Mouse (Mus musculus): ENCODE results near the gene Myzap.
"Not testable (repeated sequence)": the region's sequence is repeated elsewhere in the genome, so short reads cannot be mapped to it uniquely, and the experiment has no call there.

Gene Myzap

GRCm38 (mm10) chr9:71540739-71541138 lies 51.4 kb downstream of the Myzap start:
- DNase-seq: no peak

DNA sequence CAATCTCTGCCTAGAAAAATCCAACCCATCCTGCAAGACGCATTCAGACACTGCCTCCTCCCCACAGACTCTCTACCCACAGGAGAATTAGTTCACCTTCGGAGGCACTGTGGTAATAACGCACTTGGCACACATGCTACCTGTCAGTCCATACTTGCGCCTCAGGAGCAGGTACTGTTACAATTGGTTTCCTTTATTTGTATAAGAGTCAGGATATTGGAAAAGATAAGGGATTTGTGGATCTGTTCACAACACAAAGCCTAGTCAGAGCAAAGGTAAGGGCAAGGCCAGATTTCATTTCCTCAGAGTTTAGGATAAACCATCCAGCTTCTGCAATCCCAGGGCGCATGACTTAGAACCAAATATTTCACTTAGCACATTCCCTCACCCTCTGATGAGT lies 56.4 kb downstream of the Myzap start:
- no peak for DNase-seq

GRCm38 (mm10) chr9:71535036-71535435 lies 57.1 kb downstream of the Myzap start:
- DNase-seq: no peak

DNA sequence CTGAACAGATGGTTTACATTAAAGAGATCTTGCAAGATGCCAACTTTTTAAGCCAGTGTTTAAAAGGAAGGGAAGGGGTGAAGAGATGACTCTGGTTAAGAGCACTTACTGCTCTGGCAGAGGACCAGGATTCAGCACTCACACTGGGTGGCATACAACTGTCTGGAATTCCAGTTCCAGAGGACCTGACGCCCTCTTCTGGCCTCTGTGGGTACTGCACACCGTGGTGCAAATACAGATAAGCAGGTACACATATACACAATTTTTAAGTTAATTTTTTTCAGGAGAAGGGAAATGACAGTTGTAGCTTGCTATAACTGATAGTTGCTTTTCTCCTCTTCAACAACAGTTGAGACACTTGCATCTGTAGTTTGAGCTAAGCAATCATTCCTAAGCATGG lies 62.2 kb downstream of the Myzap start:
- DNase-seq: peak; percentile 12

DNA sequence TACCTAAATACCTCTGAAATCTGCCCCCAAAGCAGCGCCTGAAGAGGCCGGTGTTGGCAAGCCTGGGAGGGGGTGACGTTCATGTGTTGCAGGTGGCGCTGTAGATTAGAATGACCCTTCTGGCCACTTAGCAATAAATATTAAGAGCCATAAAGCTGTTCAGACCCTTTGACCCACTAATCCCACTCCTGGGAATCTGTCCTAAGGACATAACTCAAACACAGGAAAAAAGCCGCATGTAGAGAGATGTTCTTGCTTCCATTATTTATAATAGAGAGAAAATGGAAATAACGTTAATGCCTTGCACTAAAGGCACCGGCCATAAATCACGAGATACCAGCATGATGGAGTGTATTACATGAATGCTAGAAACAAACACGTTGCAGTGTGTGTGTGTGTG lies 64.7 kb downstream of the Myzap start:
- no peak for DNase-seq

DNA sequence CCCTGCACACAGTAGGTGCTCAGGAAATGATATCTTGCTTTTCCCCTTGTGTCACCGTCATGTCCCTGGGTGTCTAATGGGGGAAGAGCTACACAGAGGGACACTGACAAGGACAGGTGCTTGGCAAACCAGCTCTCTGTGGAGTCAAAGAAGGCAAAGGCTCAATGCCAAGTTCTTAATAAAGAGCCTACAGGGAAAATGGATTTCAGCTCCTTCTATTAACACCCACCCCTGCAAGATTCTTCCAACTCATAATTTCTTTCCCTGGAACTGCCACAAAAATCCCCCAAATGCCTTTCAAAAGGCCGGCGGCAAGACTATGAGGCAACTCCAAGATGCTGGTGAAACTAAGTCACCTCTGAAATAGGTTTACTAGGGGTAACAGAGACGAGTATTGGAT lies 68.3 kb downstream of the Myzap start:
- no peak for DNase-seq

DNA sequence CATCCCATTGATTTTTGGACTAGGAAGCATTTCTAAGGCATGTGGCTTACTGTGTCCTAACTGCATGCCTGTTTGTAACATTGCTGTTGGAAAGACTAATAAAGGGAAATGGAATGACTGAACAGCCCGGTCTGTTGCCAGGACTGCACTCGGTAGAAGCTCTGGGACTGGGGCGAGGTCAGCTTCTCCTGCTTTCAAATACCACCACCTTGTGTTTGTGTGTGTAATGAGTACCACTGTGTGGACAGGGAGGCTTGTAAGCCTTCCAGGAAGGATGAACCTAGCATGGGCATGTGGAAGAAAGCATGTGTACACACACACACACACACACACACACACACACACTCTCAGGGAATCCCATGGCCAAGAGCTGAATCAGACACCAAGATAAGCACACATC lies 72.3 kb downstream of the Myzap start:
- DNase-seq: no peak

GRCm38 (mm10) chr9:71517487-71517886 lies 74.7 kb downstream of the Myzap start:
- no peak for DNase-seq

GRCm38 (mm10) chr9:71515862-71516261 lies 76.3 kb downstream of the Myzap start:
- no peak for DNase-seq

- DNase-seq: no peak
Measured at GRCm38 (mm10) chr9:71513566-71513965, 78.6 kb downstream of the Myzap start.

- DNase-seq: no peak
Measured at GRCm38 (mm10) chr9:71512899-71513298, 79.3 kb downstream of the Myzap start.

DNA sequence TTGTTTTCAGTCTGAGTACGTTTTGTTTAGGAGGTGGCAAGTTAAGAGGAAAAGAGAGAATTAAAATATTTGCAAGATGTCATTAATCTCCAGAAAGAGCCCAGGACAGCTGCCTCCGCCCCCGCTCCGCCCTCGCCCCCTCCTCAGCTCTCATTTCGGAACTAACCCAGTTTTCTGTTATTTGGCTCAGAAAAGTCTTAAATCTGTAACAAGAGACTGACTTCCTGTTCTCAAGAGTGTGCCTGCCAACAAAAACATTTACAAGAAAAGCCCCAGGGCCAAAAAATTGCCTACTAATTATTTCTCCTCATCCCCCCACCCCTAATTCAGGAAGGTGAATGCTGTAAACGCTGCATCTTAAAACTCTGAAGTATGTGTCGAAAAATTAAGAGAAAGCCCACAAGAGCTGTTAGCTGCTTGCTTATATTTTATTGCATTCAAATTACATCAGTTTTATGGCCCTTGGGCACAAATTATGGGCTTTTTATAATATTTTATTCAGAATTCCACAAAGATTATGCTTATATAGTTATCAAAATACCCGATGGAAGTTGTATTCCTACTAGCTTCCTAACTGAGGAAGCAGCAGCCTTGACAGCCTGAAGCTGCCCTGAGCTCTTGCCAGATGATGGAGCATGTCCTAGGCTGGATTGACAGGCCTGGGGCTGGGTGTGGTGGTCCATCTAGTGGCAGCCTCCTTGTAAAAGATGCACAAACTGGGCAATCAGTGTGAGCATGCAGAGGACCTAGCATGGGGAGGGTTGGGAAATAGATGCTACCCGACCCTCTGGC lies 93.6 kb downstream of the Myzap start:
- DNase-seq: no peak

DNA sequence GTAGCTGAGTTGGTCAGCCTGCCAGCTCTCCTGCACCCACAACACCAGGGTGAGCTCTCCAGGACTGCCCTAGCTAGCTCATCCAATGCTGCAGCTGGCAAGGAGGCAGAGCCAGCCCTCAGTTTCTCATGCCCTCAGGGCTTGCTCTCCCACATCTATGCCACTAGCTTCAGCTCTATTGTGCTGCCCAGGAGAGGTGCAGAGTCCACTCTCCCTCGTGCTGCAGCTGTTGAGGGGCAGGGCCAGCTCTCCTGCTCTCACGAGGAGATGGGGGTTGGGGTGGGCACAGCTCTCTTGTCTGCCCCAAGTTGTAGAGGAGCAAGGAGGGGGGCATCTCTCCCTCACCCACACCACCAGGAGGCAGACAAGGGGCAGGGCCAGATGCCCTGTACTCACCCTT lies 95.5 kb downstream of the Myzap start:
- DNase-seq: no peak

- no peak for DNase-seq
Measured at GRCm38 (mm10) chr9:71493771-71494170, 98.4 kb downstream of the Myzap start.

GRCm38 (mm10) chr9:71492296-71493025 lies 99.7 kb downstream of the Myzap start:
- DNase-seq: no peak

DNA sequence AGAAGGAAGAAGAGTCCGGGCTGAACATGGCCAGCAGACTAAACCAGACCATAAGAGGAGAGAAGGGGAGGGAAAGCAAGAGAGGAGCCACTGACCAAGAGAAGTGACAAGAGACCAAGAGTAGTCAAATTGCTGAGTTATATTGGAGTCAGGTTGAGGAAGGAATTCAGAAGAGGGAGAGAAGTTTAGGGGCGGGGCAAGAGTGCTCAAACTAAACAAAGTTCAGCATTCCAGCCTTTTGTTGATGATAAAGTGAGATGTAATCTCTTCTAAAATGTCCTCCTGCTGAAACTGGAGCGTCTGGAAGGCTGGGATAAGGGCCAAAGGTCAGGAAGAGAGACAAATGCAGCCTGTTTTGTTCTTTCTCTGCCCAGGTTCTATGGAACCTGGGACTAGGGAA lies 102.1 kb downstream of the Myzap start:
- DNase-seq: no peak

- no peak for DNase-seq
Measured at GRCm38 (mm10) chr9:71486127-71486526, 106.0 kb downstream of the Myzap start.

GRCm38 (mm10) chr9:71485475-71486094 lies 106.6 kb downstream of the Myzap start, which contains the start of gene Polr2m:
Polr2m (minus strand) TSS chr9:71485935.
- peak; percentile 90 for DNase-seq

GRCm38 (mm10) chr9:71484871-71485474 lies 107.2 kb downstream of the Myzap start:
- no peak for DNase-seq

GRCm38 (mm10) chr9:71483872-71484271 lies 108.3 kb downstream of the Myzap start:
- DNase-seq: not testable (repeated sequence)

DNA sequence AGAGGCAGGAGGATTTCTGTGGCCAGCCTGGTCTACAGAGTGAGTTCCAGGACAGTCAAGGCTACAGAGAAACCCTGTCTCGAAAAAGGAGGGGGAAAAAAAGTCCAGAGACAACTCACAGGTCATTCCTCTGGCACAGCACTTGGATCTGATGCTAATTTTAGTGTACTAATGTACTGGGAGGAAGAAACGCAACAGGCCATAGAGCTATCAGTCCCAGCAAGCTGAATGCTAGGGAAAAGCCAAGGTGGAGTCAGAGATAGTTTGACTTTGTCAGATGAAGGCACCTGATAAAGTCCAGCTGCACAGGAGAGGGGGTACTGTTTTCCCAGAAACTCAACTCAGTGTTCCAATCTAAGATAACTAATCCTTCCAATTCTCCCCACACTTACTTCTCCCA lies 111.9 kb downstream of the Myzap start:
- no peak for DNase-seq

DNA sequence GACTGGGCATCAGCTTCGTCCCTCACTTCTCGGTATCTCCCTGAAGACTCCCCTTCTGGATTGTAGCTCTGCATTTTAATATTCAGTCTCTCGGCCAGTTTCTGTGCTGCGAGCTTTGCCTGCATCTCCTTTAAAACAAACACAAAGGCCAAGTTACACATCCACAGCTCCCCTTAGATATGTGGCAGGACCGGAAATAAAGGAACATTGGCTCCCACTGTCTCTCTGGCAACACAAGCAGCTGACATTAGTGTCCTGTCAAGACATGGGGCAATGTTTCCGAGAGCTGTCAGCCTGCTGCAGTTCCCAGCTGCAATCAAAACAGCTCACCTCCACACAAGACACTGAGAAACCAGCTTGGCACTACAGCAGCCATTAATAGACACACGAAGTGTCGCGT lies 112.7 kb downstream of the Myzap start:
- DNase-seq: no peak

GRCm38 (mm10) chr9:71478596-71478995 lies 113.6 kb downstream of the Myzap start:
- DNase-seq: no peak

All from thymus, postnatal 4 days (tissue).